Mouse (Mus musculus) hindbrain, postnatal 0 days (tissue): ENCODE measurements around the gene Lrp3. TPM values are rescaled to one million over a fixed set of nuclear protein-coding genes. Genes with fewer than 3 reads are reported as not detected.
A peak's percentile ranks its signal among the peaks of the same experiment; 100 is the strongest.

Experiments used
- ATAC-seq: fragments of 200-750 bp; cut with Nextera tagmentation; 2 replicates; pipeline ENCODE4 v1.8.0; 2017; ENCODE audit warnings: mild to moderate bottlenecking, moderate TSS enrichment, moderate library complexity
- DNase-seq: peaks from one replicate; pipeline ENCODE4 v3.0.0-alpha.2; 2015; ENCODE audit warnings: low spot score
- H3K27ac ChIP-seq: fragments of 300-500 bp; sonication (generic); 2 replicates; pipeline ENCODE4 v1.5.1; 2014; ENCODE audit warnings: mild to moderate bottlenecking
- H3K27me3 ChIP-seq: fragments of 300-500 bp; sonication (generic); 2 replicates; pipeline ENCODE4 v1.6.1; 2014; ENCODE audit warnings: low read length, mixed read lengths; ENCODE audit not compliant: insufficient read depth
- H3K36me3 ChIP-seq: fragments of 300-500 bp; sonication (generic); 2 replicates; pipeline ENCODE4 v1.6.1; 2014; ENCODE audit warnings: low read length, mixed read lengths; ENCODE audit not compliant: insufficient read depth
- H3K4me1 ChIP-seq: fragments of 300-500 bp; sonication (generic); 2 replicates; pipeline ENCODE4 v1.6.1; 2014; ENCODE audit warnings: antibody characterized with exemption, low read length, mixed read lengths; ENCODE audit not compliant: insufficient read depth
- H3K4me2 ChIP-seq: fragments of 300-500 bp; sonication (generic); 2 replicates; pipeline ENCODE4 v1.6.1; 2014; ENCODE audit warnings: low read depth, mild to moderate bottlenecking, low read length, moderate library complexity, mixed read lengths
- H3K4me3 ChIP-seq: fragments of 300-500 bp; sonication (generic); 2 replicates; pipeline ENCODE4 v1.5.1; 2014; ENCODE audit warnings: low read length
- H3K9ac ChIP-seq: fragments of 300-500 bp; sonication (generic); replicated peaks from 2 replicates; pipeline ENCODE4 v1.6.1; 2014; ENCODE audit warnings: mild to moderate bottlenecking, low read length, moderate library complexity, mixed read lengths
- H3K9me3 ChIP-seq: fragments of 300-500 bp; sonication (generic); 2 replicates; pipeline ENCODE4 v1.6.1; 2016; ENCODE audit warnings: low read length, mixed read lengths
- CTCF ChIP-seq: IDR thresholded peaks from 2 replicates; pipeline ENCODE4 v1.5.1; 2016; ENCODE audit warnings: antibody characterized with exemption, control low read depth, low read depth
- WGBS: fragments of 180-500 bp; shearing (Covaris S2); extraction: QIAGEN DNeasy Blood & Tissue Kit; methylation state at CpG from one replicate; pipeline ENCODE4 v1.1.7; 2014; 5-methylcytosine and 5-hydroxymethylcytosine counted together
- polyA plus RNA-seq: library from polyadenylated mRNA; unstranded; fragments of >200 nt; fragmentation: Nextera tagmentation; extraction: Ambion mirVana; gene quantifications from 2 replicates; pipeline ENCODE4 v1.2.1, GENCODE M21; 2015
- total RNA-seq: library from RNA; depleted of rRNA; stranded (reverse); fragments of >200 nt; gene quantifications from 2 replicates; pipeline ENCODE4 v1.2.3, GENCODE M21; 2014

Lrp3 gene
- total and polyA plus RNA-seq, 2 experiments from 2014 or later = 20.2 to 137 TPM

GRCm38 (mm10) chr7:35235308-35235707 lies 20.0 kb upstream of the Lrp3 start:
- Histone ChIP-seq H3K27me3 (no peaks in the 10 kb centered on the region), H3K9ac (peak overlapping the region; percentile 37; the same call in 1 of the 2 replicates), H3K4me2 (peak overlapping the region; percentile 53), H3K9me3 (no peaks in the 10 kb centered on the region), H3K36me3 (no peaks in the 10 kb centered on the region), H3K27ac (peak overlapping the region; percentile 86), H3K4me3 (peak overlapping the region; percentile 52), H3K4me1 (no peaks in the 10 kb centered on the region)
- DNase-seq = peak; percentile 87
- WGBS = 15% methylated on average over 9 of the region's 9 CpGs
- TF ChIP-seq CTCF = no peak
- peak; percentile 71 for ATAC-seq

GRCm38 (mm10) chr7:35234361-35235245 lies 19.3 kb upstream of the Lrp3 start:
- DNase-seq (peak; percentile 99), ATAC-seq (peak; percentile 96)
- TF ChIP-seq CTCF = no peak
- Histone ChIP-seq H3K4me3 (peak overlapping the region; percentile 52), H3K27ac (peak overlapping the region; percentile 92), H3K36me3 (no peaks in the 10 kb centered on the region), H3K9ac (peak overlapping the region; percentile 49), H3K9me3 (no peaks in the 10 kb centered on the region), H3K4me2 (peak overlapping the region; percentile 53), H3K4me1 (no peaks in the 10 kb centered on the region), H3K27me3 (no peaks in the 10 kb centered on the region)
- WGBS = under 1% methylated on average over 45 of the region's 45 CpGs

- no peaks in the 10 kb centered on the region for H3K9me3 ChIP-seq
- H3K4me1 ChIP-seq = no peaks in the 10 kb centered on the region
- no peaks in the 10 kb centered on the region for H3K27me3 ChIP-seq
- H3K4me3 ChIP-seq = peak overlapping the region; percentile 52
- no peak for TF ChIP-seq CTCF
- DNase-seq = peak; percentile 22
- ATAC-seq = no peak
- H3K36me3 ChIP-seq = no peaks in the 10 kb centered on the region
- peak overlapping the region; percentile 49 for H3K9ac ChIP-seq
- peak overlapping the region; percentile 92 for H3K27ac ChIP-seq
- WGBS = 45% methylated on average over 12 of the region's 12 CpGs
- H3K4me2 ChIP-seq = peak overlapping the region; percentile 52
These were observed 18.6 kb upstream of the Lrp3 start for GRCm38 (mm10) chr7:35233861-35234260.

- Histone ChIP-seq H3K4me2 (no peak overlapping the region), H3K27ac (no peak overlapping the region), H3K9me3 (no peaks in the 10 kb centered on the region), H3K4me3 (no peak overlapping the region), H3K27me3 (no peaks in the 10 kb centered on the region), H3K4me1 (no peaks in the 10 kb centered on the region), H3K9ac (no peak overlapping the region), H3K36me3 (no peaks in the 10 kb centered on the region)
- WGBS = 36% methylated on average over 13 of the region's 13 CpGs
- DNase-seq (no peak), ATAC-seq (no peak)
- TF ChIP-seq CTCF = no peak
These were observed 17.6 kb upstream of the Lrp3 start for GRCm38 (mm10) chr7:35232796-35233455.

- Histone ChIP-seq H3K4me2 (no peak overlapping the region), H3K4me1 (no peaks in the 10 kb centered on the region), H3K27me3 (no peaks in the 10 kb centered on the region), H3K9me3 (no peaks in the 10 kb centered on the region), H3K36me3 (no peaks in the 10 kb centered on the region), H3K27ac (no peak overlapping the region), H3K9ac (no peak overlapping the region), H3K4me3 (no peak overlapping the region)
- ATAC-seq = no peak
- peak; percentile 66 for TF ChIP-seq CTCF
- DNase-seq = peak; percentile 22
- 70% methylated on average over 3 of the region's 3 CpGs for WGBS
These were observed 15.0 kb upstream of the Lrp3 start for GRCm38 (mm10) chr7:35230333-35230732.

GRCm38 (mm10) chr7:35220694-35221365 lies 5.5 kb upstream of the Lrp3 start:
- no peak for ATAC-seq
- Histone ChIP-seq H3K36me3 (no peaks in the 10 kb centered on the region), H3K27ac (no peak overlapping the region), H3K4me3 (no peak overlapping the region), H3K9me3 (no peaks in the 10 kb centered on the region), H3K4me2 (no peak overlapping the region), H3K4me1 (no peaks in the 10 kb centered on the region), H3K9ac (no peak overlapping the region), H3K27me3 (no peaks in the 10 kb centered on the region)
- DNase-seq = no peak
- WGBS = 72% methylated on average over 9 of the region's 9 CpGs
- TF ChIP-seq CTCF = no peak
